Mouse (Mus musculus) ES-Bruce4 (cell line): ENCODE measurements at regions not wholly inside any gene's neighbourhood (a gene's known extent, or its start where the extent isn't known, plus 50 kb on each side); places are given as distances from the start of the nearest gene placed in this dataset.

Experiments
- CTCF ChIP-seq: IDR thresholded peaks from one replicate; pipeline ENCODE4 v1.8.1; 2011; ENCODE audit warnings: low read depth, low read length
- POLR2A ChIP-seq: IDR thresholded peaks from one replicate; pipeline ENCODE4 v1.8.1; 2011; ENCODE audit warnings: low read length; ENCODE audit not compliant: insufficient read depth

GRCm38 (mm10) chr16:29782441-29782840 is 203.3 kb downstream of the Opa1 start:
- no peak for TF ChIP-seq CTCF
- TF ChIP-seq POLR2A: no peak
